Mouse (Mus musculus) limb, embryonic 11.5 days (tissue): ENCODE data around the gene Sf3b3. TPM values are rescaled to one million over a fixed set of nuclear protein-coding genes. Genes with fewer than 3 reads are reported as not detected.

ENCODE experiments used
- ATAC-seq: fragments of 200-750 bp; cut with Nextera tagmentation; 2 replicates; pipeline ENCODE4 v1.8.0; 2017; ENCODE audit warnings: low read depth; ENCODE audit not compliant: insufficient number of reproducible peaks, low FRiP score, low TSS enrichment
- DNase-seq: peaks from one replicate; pipeline ENCODE4 v3.0.0-alpha.2; 2015; ENCODE audit warnings: low spot score
- H3K27ac ChIP-seq: fragments of 300-500 bp; sonication (generic); replicated peaks from 2 replicates; pipeline ENCODE4 v1.5.1; 2014; ENCODE audit warnings: low read depth, mild to moderate bottlenecking, low read length
- H3K27me3 ChIP-seq: fragments of 300-500 bp; sonication (generic); 2 replicates; pipeline ENCODE4 v1.6.1; 2014; ENCODE audit warnings: mild to moderate bottlenecking, low read length, mixed read lengths; ENCODE audit not compliant: control insufficient read depth, insufficient read depth
- H3K36me3 ChIP-seq: fragments of 300-500 bp; sonication (generic); 2 replicates; pipeline ENCODE4 v1.6.1; 2014; ENCODE audit warnings: mild to moderate bottlenecking, low read length, moderate library complexity, mixed read lengths; ENCODE audit not compliant: control insufficient read depth, insufficient read depth
- H3K4me1 ChIP-seq: fragments of 300-500 bp; sonication (generic); 2 replicates; pipeline ENCODE4 v1.6.1; 2014; ENCODE audit warnings: low read length, mixed read lengths; ENCODE audit not compliant: control insufficient read depth, insufficient read depth
- H3K4me2 ChIP-seq: fragments of 300-500 bp; sonication (generic); 2 replicates; pipeline ENCODE4 v1.6.1; 2014; ENCODE audit warnings: low read depth, mild to moderate bottlenecking, moderate library complexity; ENCODE audit not compliant: severe bottlenecking
- H3K4me3 ChIP-seq: fragments of 300-500 bp; sonication (generic); 2 replicates; pipeline ENCODE4 v1.5.1; 2014; ENCODE audit warnings: low read depth, low read length
- H3K9ac ChIP-seq: fragments of 300-500 bp; sonication (generic); 2 replicates; pipeline ENCODE4 v1.6.1; 2014; ENCODE audit warnings: mild to moderate bottlenecking, low read length
- H3K9me3 ChIP-seq: fragments of 300-500 bp; sonication (generic); 2 replicates; pipeline ENCODE4 v1.6.1; 2016; ENCODE audit warnings: low read length; ENCODE audit not compliant: control insufficient read depth
- WGBS: fragments of 180-500 bp; shearing (Covaris S2); extraction: QIAGEN DNeasy Blood & Tissue Kit; methylation state at CpG from one replicate; pipeline ENCODE4 v1.1.7; 2014; 5-methylcytosine and 5-hydroxymethylcytosine counted together
- polyA plus RNA-seq: library from polyadenylated mRNA; unstranded; fragments of >200 nt; fragmentation: Nextera tagmentation; extraction: Ambion mirVana; gene quantifications from 2 replicates; pipeline ENCODE4 v1.2.1, GENCODE M21; 2014

Gene Sf3b3
- polyA plus RNA-seq, 1 experiment from 2014 or later: 215 TPM

DNA sequence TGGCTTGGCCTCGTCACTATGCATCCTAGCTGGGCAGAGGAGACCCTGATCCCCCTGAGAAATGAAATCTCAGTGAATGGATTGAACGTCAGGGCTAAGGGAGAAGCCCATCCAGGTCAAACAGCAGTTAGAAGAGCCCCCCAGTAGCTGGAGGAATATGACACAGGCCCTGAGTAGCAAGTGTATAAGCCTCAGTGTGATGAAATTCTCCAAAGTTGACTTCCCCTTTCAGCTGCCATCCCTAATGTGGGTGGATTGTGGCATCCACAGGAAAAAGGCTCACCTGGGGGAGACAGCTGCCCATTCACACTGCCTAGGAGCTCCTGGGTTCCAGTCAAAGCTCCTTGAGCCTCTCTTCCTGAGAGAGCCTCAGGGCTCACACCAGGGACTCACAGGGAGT is 61.2 kb downstream of the Sf3b3 start:
- Histone ChIP-seq H3K4me3 (no peak overlapping the region), H3K4me1 (no peaks in the 10 kb centered on the region), H3K27me3 (no peaks in the 10 kb centered on the region), H3K27ac (no peak overlapping the region), H3K36me3 (no peaks in the 10 kb centered on the region), H3K9ac (no peak overlapping the region), H3K9me3 (no peaks in the 10 kb centered on the region), H3K4me2 (no peak overlapping the region)
- WGBS: 72% methylated on average over 2 of the region's 2 CpGs
- no peak for DNase-seq
- no peak for ATAC-seq

- no peak overlapping the region for H3K4me2 ChIP-seq
- 86% methylated on average over 13 of the region's 13 CpGs for WGBS
- H3K4me1 ChIP-seq: no peaks in the 10 kb centered on the region
- DNase-seq: no peak
- H3K9ac ChIP-seq: no peak overlapping the region
- H3K27ac ChIP-seq: no peak overlapping the region
- no peaks in the 10 kb centered on the region for H3K36me3 ChIP-seq
- H3K4me3 ChIP-seq: no peak overlapping the region
- no peak for ATAC-seq
- H3K27me3 ChIP-seq: no peaks in the 10 kb centered on the region
- H3K9me3 ChIP-seq: no peaks in the 10 kb centered on the region
These were observed 66.5 kb downstream of the Sf3b3 start for GRCm38 (mm10) chr8:110779924-110780718.

DNA sequence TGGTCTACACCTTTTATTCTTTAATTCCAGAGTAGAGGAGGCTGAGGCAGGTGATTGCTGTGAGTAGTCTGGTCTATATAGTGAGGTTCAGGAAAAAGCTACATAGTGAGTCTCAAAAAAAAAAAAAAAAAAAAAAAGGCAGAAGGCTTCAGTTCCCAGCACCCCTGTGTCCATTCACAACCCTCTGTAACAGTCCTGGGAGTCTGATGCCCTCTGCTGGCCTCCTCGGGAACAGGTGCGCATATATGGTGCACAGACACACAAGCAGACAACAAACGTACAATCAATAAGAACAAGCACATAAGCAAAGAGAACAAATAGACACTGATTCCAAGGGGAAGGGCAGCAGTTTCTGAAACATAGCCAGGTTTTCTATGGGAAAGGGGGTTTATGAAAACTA is 70.3 kb downstream of the Sf3b3 start:
- Histone ChIP-seq H3K4me3 (no peak overlapping the region), H3K4me2 (no peak overlapping the region), H3K9me3 (no peaks in the 10 kb centered on the region), H3K4me1 (no peaks in the 10 kb centered on the region), H3K27me3 (no peaks in the 10 kb centered on the region), H3K9ac (no peak overlapping the region), H3K36me3 (no peaks in the 10 kb centered on the region), H3K27ac (no peak overlapping the region)
- ATAC-seq: no peak
- WGBS: 94% methylated on average over 3 of the region's 3 CpGs
- DNase-seq: no peak

DNA sequence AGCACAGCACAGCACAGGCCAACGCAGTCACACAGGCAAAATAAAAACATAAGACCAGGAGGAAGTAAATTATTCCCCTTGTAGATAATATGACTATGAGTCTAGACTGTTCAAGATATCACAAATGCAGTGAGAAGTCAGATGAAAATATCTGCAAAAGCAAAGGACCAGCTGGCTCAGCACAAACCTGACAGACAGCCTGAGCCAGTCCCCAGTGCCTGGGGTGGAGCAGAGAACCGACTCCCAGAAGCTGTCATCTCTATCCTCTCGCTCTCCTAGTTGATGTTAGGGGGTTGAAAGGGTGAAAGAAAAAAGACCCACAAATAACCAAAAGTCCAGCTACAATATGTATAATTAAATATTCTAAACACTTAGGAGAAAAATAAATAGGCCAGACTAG is 70.9 kb downstream of the Sf3b3 start:
- Histone ChIP-seq H3K9ac (no peak overlapping the region), H3K4me1 (no peaks in the 10 kb centered on the region), H3K27ac (no peak overlapping the region), H3K9me3 (no peaks in the 10 kb centered on the region), H3K4me3 (no peak overlapping the region), H3K4me2 (no peak overlapping the region), H3K36me3 (no peaks in the 10 kb centered on the region), H3K27me3 (no peaks in the 10 kb centered on the region)
- DNase-seq (no peak), ATAC-seq (no peak)
- WGBS: 85% methylated on average over 3 of the region's 3 CpGs

- H3K4me2 ChIP-seq: no peak overlapping the region
- ATAC-seq (no peak), DNase-seq (no peak)
- WGBS: 76% methylated on average over 8 of the region's 8 CpGs
- no peaks in the 10 kb centered on the region for H3K36me3 ChIP-seq
- no peak overlapping the region for H3K27ac ChIP-seq
- no peak overlapping the region for H3K9ac ChIP-seq
- no peaks in the 10 kb centered on the region for H3K9me3 ChIP-seq
- no peaks in the 10 kb centered on the region for H3K4me1 ChIP-seq
- H3K4me3 ChIP-seq: no peak overlapping the region
- no peaks in the 10 kb centered on the region for H3K27me3 ChIP-seq
These were observed 71.3 kb downstream of the Sf3b3 start for GRCm38 (mm10) chr8:110775316-110775715.

GRCm38 (mm10) chr8:110774725-110775124 is 71.9 kb downstream of the Sf3b3 start:
- WGBS: 83% methylated on average over 6 of the region's 6 CpGs
- no peaks in the 10 kb centered on the region for H3K27me3 ChIP-seq
- no peak for ATAC-seq

GRCm38 (mm10) chr8:110774047-110774446 is 72.5 kb downstream of the Sf3b3 start:
- Histone ChIP-seq H3K36me3 (no peaks in the 10 kb centered on the region), H3K4me1 (no peaks in the 10 kb centered on the region), H3K27me3 (no peaks in the 10 kb centered on the region), H3K9ac (no peak overlapping the region), H3K9me3 (no peaks in the 10 kb centered on the region), H3K4me3 (no peak overlapping the region), H3K27ac (no peak overlapping the region), H3K4me2 (no peak overlapping the region)
- DNase-seq (no peak), ATAC-seq (no peak)
- 83% methylated on average over 3 of the region's 3 CpGs for WGBS

More at GRCm38 (mm10) chr8:110774725-110775124, 71.9 kb downstream of the Sf3b3 start:
- H3K4me3 ChIP-seq: no peak overlapping the region
- DNase-seq: no peak
- H3K4me2 ChIP-seq: no peak overlapping the region
- no peaks in the 10 kb centered on the region for H3K9me3 ChIP-seq
- H3K36me3 ChIP-seq: no peaks in the 10 kb centered on the region
- H3K4me1 ChIP-seq: no peaks in the 10 kb centered on the region
- no peak overlapping the region for H3K27ac ChIP-seq
- no peak overlapping the region for H3K9ac ChIP-seq

GRCm38 (mm10) chr8:110772452-110772851 is 74.1 kb downstream of the Sf3b3 start:
- WGBS: 86% methylated on average over 7 of the region's 7 CpGs

DNA sequence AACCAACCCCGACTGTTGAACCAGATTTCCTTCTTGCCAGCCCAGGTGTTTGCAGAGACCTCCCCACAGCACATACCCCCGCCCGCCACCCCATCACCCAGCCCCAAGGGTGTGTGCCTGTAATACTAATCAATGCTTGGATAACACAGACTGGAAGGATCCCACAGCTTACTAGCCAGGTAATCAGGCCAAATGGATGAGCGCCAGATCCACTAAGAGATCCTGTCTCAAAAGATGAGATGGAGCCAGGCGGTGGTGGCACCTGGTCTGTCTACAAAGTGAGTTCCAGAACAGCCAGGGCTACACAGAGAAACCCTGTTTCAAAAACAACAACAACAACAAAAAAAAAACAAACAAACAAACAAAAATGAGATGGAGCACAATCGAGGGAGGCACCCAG is 79.3 kb downstream of the Sf3b3 start:
- DNase-seq (no peak), ATAC-seq (no peak)
- no peak overlapping the region for H3K27ac ChIP-seq
- no peaks in the 10 kb centered on the region for H3K9me3 ChIP-seq
- no peaks in the 10 kb centered on the region for H3K27me3 ChIP-seq
- H3K4me2 ChIP-seq: no peak overlapping the region
- H3K36me3 ChIP-seq: no peaks in the 10 kb centered on the region
- no peak overlapping the region for H3K4me3 ChIP-seq
- no peak overlapping the region for H3K9ac ChIP-seq
- WGBS: 84% methylated on average over 6 of the region's 6 CpGs
- no peaks in the 10 kb centered on the region for H3K4me1 ChIP-seq

More at GRCm38 (mm10) chr8:110772452-110772851, 74.1 kb downstream of the Sf3b3 start:
- Histone ChIP-seq H3K36me3 (no peaks in the 10 kb centered on the region), H3K4me3 (no peak overlapping the region), H3K4me1 (no peaks in the 10 kb centered on the region), H3K27me3 (no peaks in the 10 kb centered on the region), H3K9me3 (no peaks in the 10 kb centered on the region), H3K27ac (no peak overlapping the region), H3K9ac (no peak overlapping the region), H3K4me2 (no peak overlapping the region)
- no peak for ATAC-seq
- DNase-seq: no peak
